Mouse (Mus musculus) T-cell, adult 66 days (primary cell): ENCODE results near the gene Lingo3. TPM values are rescaled to one million over a fixed set of nuclear protein-coding genes. Genes with fewer than 3 reads are reported as not detected.

Experiments
- total RNA-seq, 2 experiments: library from RNA; stranded (reverse); gene quantifications; 3 replicates in 1 of 2; 4 replicates in 1 of 2; pipeline ENCODE4 v1.2.4; 2023

Lingo3 gene
- not detected for total RNA-seq

GRCm38 (mm10) chr10:80843931-80844547, at the start of gene Lingo3:
Lingo3 (minus strand) TSS chr10:80844039.

GRCm38 (mm10) chr10:80871581-80871980, 27.7 kb upstream of the Lingo3 start, which contains the start of gene Tmprss9:
Tmprss9 (plus strand) TSS chr10:80871848.

DNA sequence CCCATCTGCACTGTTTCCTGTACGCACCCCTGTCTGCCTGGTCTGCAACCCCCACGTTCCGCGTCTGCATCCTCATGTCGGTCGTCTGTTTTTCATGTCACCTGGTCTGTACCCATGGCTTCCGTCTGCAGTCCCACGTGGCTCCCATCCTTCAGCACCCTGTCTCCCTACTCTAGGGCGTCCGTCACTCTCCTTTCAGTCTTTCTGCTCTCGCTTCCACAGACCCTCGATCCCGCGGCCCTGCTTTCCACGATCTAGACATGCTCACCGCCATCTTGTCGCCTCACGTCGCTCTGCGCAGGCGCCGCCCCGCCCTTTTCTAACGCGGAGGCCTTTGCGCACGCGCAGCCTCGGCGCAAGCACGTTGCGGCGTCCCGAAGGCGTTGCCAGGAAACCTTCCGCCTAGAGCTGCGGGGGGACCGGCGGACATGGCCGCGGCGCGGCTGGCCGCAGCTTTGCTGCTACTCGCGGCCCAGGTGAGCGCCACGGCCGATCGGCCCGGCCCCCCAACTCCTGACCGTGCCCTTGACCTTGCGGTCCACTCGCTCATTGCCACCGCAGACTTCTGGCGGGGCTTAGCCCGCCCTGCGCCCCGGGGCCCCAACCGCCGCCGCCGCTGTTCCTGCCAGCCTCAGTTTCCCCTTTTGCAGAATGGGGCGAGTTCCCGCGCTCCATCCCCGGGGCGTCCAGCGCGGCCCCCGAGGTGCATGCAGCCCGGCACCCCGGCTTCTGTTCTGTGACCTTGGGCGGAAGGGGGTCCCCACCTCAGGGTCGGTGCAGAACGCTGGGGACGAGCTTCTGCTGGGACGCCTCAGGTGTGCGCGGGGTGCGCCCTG, 11.3 kb upstream of the Lingo3 start, which contains the start of the genes Lsm7 and Sppl2b:
Lsm7 (minus strand) TSS at position 297 of the 836 bp plus-strand sequence.
Sppl2b (plus strand) TSS at position 363 of the 836 bp plus-strand sequence.

GRCm38 (mm10) chr10:80826151-80827062, 17.4 kb downstream of the Lingo3 start, which contains the start of gene Oaz1:
Oaz1 (plus strand) TSS chr10:80826656.

GRCm38 (mm10) chr10:80813366-80813765, 30.5 kb downstream of the Lingo3 start, which contains the start of gene Jsrp1:
Jsrp1 (minus strand) TSS chr10:80813498.

DNA sequence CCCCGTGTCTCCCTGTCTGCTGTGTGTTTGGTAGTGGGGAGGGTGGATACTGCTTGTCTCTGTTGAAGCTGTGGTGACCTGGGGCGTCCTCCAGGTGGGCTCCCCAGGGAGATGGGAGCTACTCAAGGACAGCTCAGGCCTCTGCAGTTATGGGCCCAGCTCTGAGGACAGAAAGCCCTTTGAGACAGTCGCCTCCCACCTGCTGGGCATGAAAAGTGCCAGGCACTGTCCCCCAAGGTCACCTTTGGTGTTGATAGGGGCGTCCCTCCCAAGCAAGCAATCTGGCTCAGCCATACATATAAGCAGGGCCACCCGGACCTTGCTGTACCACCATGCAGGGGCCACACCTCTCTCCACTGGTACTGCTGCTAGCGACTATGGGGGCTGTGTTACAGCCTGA, 38.9 kb downstream of the Lingo3 start, which contains the start of gene Amh:
Amh (plus strand) TSS at position 328 of the 400 bp plus-strand sequence.

GRCm38 (mm10) chr10:80798150-80799006, 45.5 kb downstream of the Lingo3 start, which contains the start of the genes Sf3a2 and Plekhj1:
Sf3a2 (plus strand) TSS chr10:80798198.
Plekhj1 (minus strand) TSS chr10:80798626.

Other genes starting within 250 kb of the Lingo3 start
- 10 to 100 TPM; 52.6 to 54.4 TPM for gene Scamp4, start 241.2 kb downstream of the Lingo3 start, total RNA-seq
- gene Adat3, start 241.2 kb downstream of the Lingo3 start, total RNA-seq, result 1 to 10 TPM; 3.0 to 4.8 TPM
- 1 to 10 TPM; 4.5 to 7.9 TPM for gene Gm49322, start 238.0 kb downstream of the Lingo3 start, total RNA-seq
- gene Csnk1g2, start 221.2 kb downstream of the Lingo3 start, total RNA-seq, result 100 to 1,000 TPM; 212 to 215 TPM
- gene Btbd2, start 187.0 kb downstream of the Lingo3 start, total RNA-seq, result 10 to 100 TPM; 26.6 to 27.7 TPM
- gene Mknk2, start 165.9 kb downstream of the Lingo3 start, total RNA-seq, result 100 to 1,000 TPM; 280 to 313 TPM
- gene Mob3a, start 142.1 kb downstream of the Lingo3 start, total RNA-seq, result 100 to 1,000 TPM; 151 to 180 TPM
- 10 to 100 TPM; 56.2 to 88.3 TPM for gene Izumo4, start 141.9 kb downstream of the Lingo3 start, total RNA-seq
- 100 to 1,000 TPM; 144 to 150 TPM for gene Ap3d1, start 101.8 kb downstream of the Lingo3 start, total RNA-seq
- gene Dot1l, start 88.8 kb downstream of the Lingo3 start, total RNA-seq, result 10 to 100 TPM; 69.9 to 73.5 TPM
- gene Sf3a2, start 45.8 kb downstream of the Lingo3 start, total RNA-seq, result 10 to 100 TPM; 76.4 to 85.9 TPM
- 100 to 1,000 TPM; 133 to 134 TPM for gene Plekhj1, start 45.4 kb downstream of the Lingo3 start, total RNA-seq
- gene Amh, start 38.8 kb downstream of the Lingo3 start, total RNA-seq, result 1 to 10 TPM; 2.0 to 3.3 TPM
- not detected for gene Jsrp1, start 30.5 kb downstream of the Lingo3 start, total RNA-seq
- 100 to 1,000 TPM; 571 to 578 TPM for gene Oaz1, start 17.4 kb downstream of the Lingo3 start, total RNA-seq
- gene Lsm7, start 11.2 kb upstream of the Lingo3 start, total RNA-seq, result 10 to 100 TPM; 37.9 to 40.3 TPM
- gene Sppl2b, start 11.2 kb upstream of the Lingo3 start, total RNA-seq, result 10 to 100 TPM; 33.5 to 37.7 TPM
- not detected for gene Tmprss9, start 27.8 kb upstream of the Lingo3 start, total RNA-seq
- gene Timm13, start 56.9 kb upstream of the Lingo3 start, total RNA-seq, result 10 to 100 TPM; 58.6 to 63.8 TPM
- 10 to 100 TPM; 14.0 to 15.8 TPM for gene Lmnb2, start 74.2 kb upstream of the Lingo3 start, total RNA-seq
- 10 to 100 TPM; 21.4 to 31.5 TPM for gene Gadd45b, start 86.0 kb upstream of the Lingo3 start, total RNA-seq
- gene Gng7, start 170.9 kb upstream of the Lingo3 start, total RNA-seq, result not detected
- gene Diras1, start 181.6 kb upstream of the Lingo3 start, total RNA-seq, result not detected
- gene Slc39a3, start 193.4 kb upstream of the Lingo3 start, total RNA-seq, result 10 to 100 TPM; 18.7 to 21.2 TPM
- 10 to 100 TPM; 47.1 to 52.0 TPM for gene Sgta, start 216.1 kb upstream of the Lingo3 start, total RNA-seq
- gene Thop1, start 226.0 kb upstream of the Lingo3 start, total RNA-seq, result 10 to 100 TPM in 1 of 2 experiments, 1 to 10 TPM in 1; 9.4 to 11.5 TPM